Mouse (Mus musculus) kidney, postnatal 36 days (tissue): ENCODE data around the gene Gm29427.
A peak's percentile ranks its signal among the peaks of the same experiment; 100 is the strongest.
"Not testable (repeated sequence)": the region's sequence is repeated elsewhere in the genome, so short reads cannot be mapped to it uniquely, and the experiment has no call there.

ENCODE experiments used
- DNase-seq, 2 experiments: peaks; one replicate each; pipeline ENCODE4 v3.0.0; 2021 to 2022; ENCODE audit warnings: mixed read lengths in 2 of 2

Gm29427 gene

GRCm38 (mm10) chr1:130731741-130732337 lies 16.2 kb upstream of the Gm29427 start, which contains the start of gene AA986860:
Gene AA986860 (plus strand): TSS chr1:130731976.
- peak; percentile 64 to 81 for DNase-seq

- no peak for DNase-seq
Observed at GRCm38 (mm10) chr1:130729153-130729552, 13.6 kb upstream of the Gm29427 start, which contains the start of gene Pfkfb2. Gene Pfkfb2 (minus strand): TSS chr1:130729253.

GRCm38 (mm10) chr1:130728708-130729107 lies 13.1 kb upstream of the Gm29427 start:
- DNase-seq: no peak

GRCm38 (mm10) chr1:130728070-130728469 lies 12.5 kb upstream of the Gm29427 start:
- DNase-seq: no peak

GRCm38 (mm10) chr1:130726396-130726795 lies 10.8 kb upstream of the Gm29427 start:
- DNase-seq: no peak

GRCm38 (mm10) chr1:130724206-130724605 lies 8.6 kb upstream of the Gm29427 start:
- peak in 1 of 2 experiments; percentile 13 for DNase-seq

- peak; percentile 88 to 95 for DNase-seq
Observed at GRCm38 (mm10) chr1:130717291-130717871, 1.8 kb upstream of the Gm29427 start, which contains the start of gene Yod1. Gene Yod1 (plus strand): TSS chr1:130717327.

- peak; percentile 35 to 60 for DNase-seq
Observed at GRCm38 (mm10) chr1:130716513-130717290, 1.1 kb upstream of the Gm29427 start.

- no peak for DNase-seq
Observed at GRCm38 (mm10) chr1:130716218-130716512, 566 bp upstream of the Gm29427 start.

GRCm38 (mm10) chr1:130714046-130714445 lies 1.6 kb downstream of the Gm29427 start:
- DNase-seq: no peak

- DNase-seq: no peak
Observed at GRCm38 (mm10) chr1:130710283-130711080, 5.1 kb downstream of the Gm29427 start.

GRCm38 (mm10) chr1:130703613-130704012 lies 12.0 kb downstream of the Gm29427 start:
- DNase-seq: peak in 1 of 2 experiments; percentile 16

GRCm38 (mm10) chr1:130701976-130702375 lies 13.6 kb downstream of the Gm29427 start:
- DNase-seq: no peak

- no peak for DNase-seq
Observed at GRCm38 (mm10) chr1:130699937-130700633, 15.5 kb downstream of the Gm29427 start.

- DNase-seq: no peak
Observed at GRCm38 (mm10) chr1:130698601-130699000, 17.0 kb downstream of the Gm29427 start.

GRCm38 (mm10) chr1:130683905-130684304 lies 31.7 kb downstream of the Gm29427 start:
- DNase-seq: no peak

- peak in 1 of 2 experiments; percentile 2 for DNase-seq
Observed at GRCm38 (mm10) chr1:130681656-130682413, 33.8 kb downstream of the Gm29427 start.

GRCm38 (mm10) chr1:130681075-130681474 lies 34.5 kb downstream of the Gm29427 start:
- no peak for DNase-seq

- no peak for DNase-seq
Observed at GRCm38 (mm10) chr1:130678551-130678950, 37.0 kb downstream of the Gm29427 start.

- not testable (repeated sequence) for DNase-seq
Observed at GRCm38 (mm10) chr1:130663576-130663975, 52.0 kb downstream of the Gm29427 start.

- peak; percentile 6 to 52 for DNase-seq
Observed at GRCm38 (mm10) chr1:130661454-130661853, 54.1 kb downstream of the Gm29427 start, which contains the start of gene C4bp. Gene C4bp (minus strand): TSS chr1:130661632.
